Mouse (Mus musculus) liver, embryonic 15.5 days (tissue): ENCODE measurements around the gene Pla1a. TPM values are rescaled to one million over a fixed set of nuclear protein-coding genes. Genes with fewer than 3 reads are reported as not detected.

Source experiments
- ATAC-seq: fragments of 200-750 bp; cut with Nextera tagmentation; 2 replicates; pipeline ENCODE4 v1.8.0; 2017; ENCODE audit warnings: moderate number of reproducible peaks, mild to moderate bottlenecking, moderate library complexity; ENCODE audit not compliant: insufficient read depth
- H3K27ac ChIP-seq: fragments of 300-500 bp; sonication (generic); replicated peaks from 2 replicates; pipeline ENCODE4 v1.5.1; 2015; ENCODE audit warnings: mild to moderate bottlenecking, inconsistent platforms
- H3K27me3 ChIP-seq: fragments of 300-500 bp; sonication (generic); 2 replicates; pipeline ENCODE4 v1.6.1; 2015; ENCODE audit warnings: mild to moderate bottlenecking, inconsistent platforms
- H3K36me3 ChIP-seq: fragments of 300-500 bp; sonication (generic); replicated peaks from 2 replicates; pipeline ENCODE4 v1.6.1; 2015; ENCODE audit warnings: moderate library complexity, mild to moderate bottlenecking, inconsistent platforms
- H3K4me1 ChIP-seq: fragments of 300-500 bp; sonication (generic); replicated peaks from 2 replicates; pipeline ENCODE4 v1.6.1; 2015; ENCODE audit warnings: inconsistent platforms
- H3K4me2 ChIP-seq: fragments of 300-500 bp; sonication (generic); 2 replicates; pipeline ENCODE4 v1.6.1; 2015; ENCODE audit warnings: moderate library complexity, mild to moderate bottlenecking, inconsistent platforms
- H3K4me3 ChIP-seq: fragments of 300-500 bp; sonication (generic); replicated peaks from 2 replicates; pipeline ENCODE4 v1.5.1; 2015; ENCODE audit warnings: mild to moderate bottlenecking, inconsistent platforms
- H3K9ac ChIP-seq: fragments of 300-500 bp; sonication (generic); 2 replicates; pipeline ENCODE4 v1.6.1; 2015; ENCODE audit warnings: moderate library complexity, mild to moderate bottlenecking, inconsistent platforms
- H3K9me3 ChIP-seq: fragments of 300-500 bp; sonication (generic); replicated peaks from 2 replicates; pipeline ENCODE4 v1.6.1; 2016; ENCODE audit warnings: inconsistent platforms
- WGBS: fragments of 180-500 bp; shearing (Covaris S2); methylation state at CpG from one replicate; pipeline ENCODE4 v1.1.7; 2015; ENCODE audit warnings: mixed read lengths; ENCODE audit not compliant: insufficient replicate concordance; 5-methylcytosine and 5-hydroxymethylcytosine counted together
- polyA plus RNA-seq: library from polyadenylated mRNA; unstranded; fragments of >200 nt; fragmentation: Nextera tagmentation; extraction: Ambion mirVana; gene quantifications from 2 replicates; pipeline ENCODE4 v1.2.1, GENCODE M21; 2015

The Pla1a gene
- polyA plus RNA-seq, 1 experiment from 2014 or later, result 27.2 TPM

GRCm38 (mm10) chr16:38369000-38369399 is 63.9 kb downstream of the Pla1a start:
- no peaks in the 10 kb centered on the region for H3K9me3 ChIP-seq
- H3K4me2 ChIP-seq, result no peak overlapping the region
- no peaks in the 10 kb centered on the region for H3K27me3 ChIP-seq
- no peak overlapping the region for H3K9ac ChIP-seq
- H3K27ac ChIP-seq, result peak overlapping the region; percentile 96
- 81% methylated on average over 7 of the region's 7 CpGs for WGBS
- no peak overlapping the region for H3K4me3 ChIP-seq
- no peak for ATAC-seq
- H3K36me3 ChIP-seq, result peaks cover 4% of the 10 kb centered on the region; the same call in 1 of the 2 replicates
- peaks cover 66% of the 10 kb centered on the region for H3K4me1 ChIP-seq

DNA sequence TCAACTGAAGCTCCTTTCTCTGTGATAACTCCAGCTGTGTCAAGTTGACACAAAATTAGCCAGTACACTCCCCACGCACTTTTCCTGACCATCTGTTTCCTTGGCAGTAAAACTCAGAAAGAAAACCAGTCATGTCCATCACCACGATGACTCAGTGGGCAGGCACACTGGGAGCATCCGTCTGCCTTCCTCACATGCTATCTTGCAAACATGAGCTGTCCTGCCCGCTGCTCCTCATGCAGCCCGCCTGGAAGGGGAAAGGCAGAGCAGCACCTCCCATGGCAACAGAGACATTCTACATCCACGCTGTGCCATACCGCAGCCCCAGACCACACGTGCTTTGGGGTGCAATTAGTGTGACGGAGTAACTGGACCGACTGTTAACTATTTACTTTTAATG is 64.6 kb downstream of the Pla1a start:
- Histone ChIP-seq H3K27me3 (no peaks in the 10 kb centered on the region), H3K9me3 (no peaks in the 10 kb centered on the region), H3K4me1 (peaks cover 66% of the 10 kb centered on the region), H3K36me3 (no peaks in the 10 kb centered on the region), H3K9ac (no peak overlapping the region), H3K4me3 (no peak overlapping the region), H3K27ac (peak overlapping the region; percentile 96), H3K4me2 (no peak overlapping the region)
- 38% methylated on average over 10 of the region's 10 CpGs for WGBS
- no peak for ATAC-seq

GRCm38 (mm10) chr16:38366231-38366630 is 66.7 kb downstream of the Pla1a start:
- whole genome bisulfite sequencing, result 64% methylated on average over 4 of the region's 4 CpGs
- Histone ChIP-seq H3K4me3 (no peak overlapping the region), H3K9ac (no peak overlapping the region), H3K4me1 (peaks cover 73% of the 10 kb centered on the region), H3K4me2 (no peak overlapping the region), H3K36me3 (no peaks in the 10 kb centered on the region), H3K9me3 (no peaks in the 10 kb centered on the region), H3K27me3 (no peaks in the 10 kb centered on the region), H3K27ac (no peak overlapping the region)
- ATAC-seq, result no peak

GRCm38 (mm10) chr16:38365390-38365789 is 67.6 kb downstream of the Pla1a start:
- H3K4me1 ChIP-seq, result peaks cover 66% of the 10 kb centered on the region

DNA sequence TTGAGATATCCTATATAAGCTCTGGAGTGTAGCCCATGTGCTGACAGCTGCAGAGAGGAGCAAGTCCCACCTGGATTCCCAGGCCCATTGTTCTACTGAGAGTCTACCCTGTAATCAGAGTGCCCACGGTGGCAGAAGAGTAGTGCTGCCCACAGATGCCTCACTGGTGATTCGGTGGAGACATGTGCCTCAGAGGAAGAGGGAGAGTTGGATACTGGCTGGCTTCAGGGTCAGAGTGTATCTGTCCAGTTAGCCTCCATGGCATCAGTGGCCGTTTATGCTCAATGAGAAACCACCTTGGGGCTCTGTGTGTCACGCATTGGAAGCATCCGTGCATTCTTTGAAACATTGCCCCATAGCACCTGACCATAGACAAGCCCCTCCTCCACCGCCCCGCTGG is 69.3 kb downstream of the Pla1a start:
- H3K4me1 ChIP-seq, result peaks cover 54% of the 10 kb centered on the region
- H3K9me3 ChIP-seq, result no peaks in the 10 kb centered on the region
- no peaks in the 10 kb centered on the region for H3K27me3 ChIP-seq
- 52% methylated on average over 7 of the region's 7 CpGs for WGBS
- 0 out of 2 replicates have a peak, but pooled peaks have one; percentile 11 for ATAC-seq
- no peak overlapping the region for H3K4me3 ChIP-seq
- H3K36me3 ChIP-seq, result no peaks in the 10 kb centered on the region
- no peak overlapping the region for H3K4me2 ChIP-seq
- no peak overlapping the region for H3K9ac ChIP-seq
- no peak overlapping the region for H3K27ac ChIP-seq

More at GRCm38 (mm10) chr16:38365390-38365789, 67.6 kb downstream of the Pla1a start:
- H3K36me3 ChIP-seq, result no peaks in the 10 kb centered on the region
- no peak for ATAC-seq
- no peak overlapping the region for H3K4me2 ChIP-seq
- H3K9ac ChIP-seq, result no peak overlapping the region
- 80% methylated on average over 10 of the region's 10 CpGs for WGBS
- no peak overlapping the region for H3K27ac ChIP-seq
- H3K9me3 ChIP-seq, result no peaks in the 10 kb centered on the region
- no peak overlapping the region for H3K4me3 ChIP-seq
- no peaks in the 10 kb centered on the region for H3K27me3 ChIP-seq

DNA sequence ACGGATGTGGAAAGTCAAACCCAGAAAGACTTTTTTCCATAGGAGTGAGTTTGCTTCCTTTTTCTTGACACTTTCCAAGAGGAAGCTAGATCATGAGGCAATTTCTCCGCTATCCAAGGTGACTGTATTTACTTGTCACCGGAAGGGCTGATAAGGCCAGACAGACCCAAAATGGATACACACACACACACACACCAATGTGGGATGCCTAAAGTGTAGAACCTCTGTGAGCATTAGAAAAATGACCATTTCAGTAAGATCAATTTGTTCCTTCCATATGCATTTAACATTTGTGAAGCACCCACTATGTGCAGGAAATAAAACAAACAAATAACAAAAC is 69.7 kb downstream of the Pla1a start:
- WGBS, result 59% methylated on average over 3 of the region's 3 CpGs
- H3K4me2 ChIP-seq, result no peak overlapping the region
- H3K27ac ChIP-seq, result no peak overlapping the region
- H3K36me3 ChIP-seq, result no peaks in the 10 kb centered on the region
- H3K9ac ChIP-seq, result no peak overlapping the region
- no peaks in the 10 kb centered on the region for H3K27me3 ChIP-seq
- H3K9me3 ChIP-seq, result no peaks in the 10 kb centered on the region
- peaks cover 50% of the 10 kb centered on the region for H3K4me1 ChIP-seq
- H3K4me3 ChIP-seq, result no peak overlapping the region
- no peak for ATAC-seq

GRCm38 (mm10) chr16:38362493-38363255 is 70.3 kb downstream of the Pla1a start:
- no peaks in the 10 kb centered on the region for H3K9me3 ChIP-seq
- H3K27ac ChIP-seq, result peak overlapping the region; percentile 20; the same call in 1 of the 2 replicates
- no peaks in the 10 kb centered on the region for H3K36me3 ChIP-seq
- H3K4me1 ChIP-seq, result peaks cover 49% of the 10 kb centered on the region
- ATAC-seq, result no peak
- no peak overlapping the region; the same call in 1 of the 2 replicates for H3K4me2 ChIP-seq
- 71% methylated on average over 20 of the region's 20 CpGs for WGBS
- no peak overlapping the region for H3K4me3 ChIP-seq
- no peaks in the 10 kb centered on the region for H3K27me3 ChIP-seq
- H3K9ac ChIP-seq, result no peak overlapping the region

DNA sequence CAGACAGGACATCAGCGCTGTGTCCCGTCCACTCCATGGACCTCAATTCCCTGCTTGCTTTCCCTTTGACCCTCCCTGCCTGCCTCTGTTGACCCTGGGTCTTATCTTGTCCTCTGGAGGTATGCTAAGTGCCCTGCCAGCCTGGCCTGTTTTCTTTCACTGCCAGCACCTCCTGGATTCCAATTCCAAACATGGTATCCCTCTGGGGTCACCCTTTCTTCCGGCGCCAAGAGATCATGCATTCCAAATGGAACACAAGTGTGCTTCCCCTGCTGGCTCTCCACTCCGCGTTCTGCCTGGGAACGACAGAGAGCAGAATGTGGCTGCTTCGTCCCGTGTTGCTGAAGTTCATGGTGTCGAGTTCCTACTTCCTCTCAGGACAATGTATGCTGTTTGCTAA is 71.0 kb downstream of the Pla1a start, which contains the start of gene Popdc2:
Gene Popdc2, plus strand, starts transcription at position 277 of the 400 bp plus-strand sequence.
- H3K36me3 ChIP-seq, result no peaks in the 10 kb centered on the region
- peaks cover 49% of the 10 kb centered on the region for H3K4me1 ChIP-seq
- 53% methylated on average over 10 of the region's 10 CpGs for WGBS
- peak within 1 kb of the TSS; percentile 20; the same call in 1 of the 2 replicates for H3K27ac ChIP-seq
- ATAC-seq, result no peak
- H3K4me3 ChIP-seq, result no peak within 1 kb of the TSS
- H3K4me2 ChIP-seq, result peak within 1 kb of the TSS; percentile 13; the same call in 1 of the 2 replicates
- no peak within 1 kb of the TSS for H3K9ac ChIP-seq
- no peaks in the 10 kb centered on the region for H3K27me3 ChIP-seq
- no peaks in the 10 kb centered on the region for H3K9me3 ChIP-seq

- no peak for ATAC-seq
- Histone ChIP-seq H3K4me3 (no peak overlapping the region), H3K27ac (no peak overlapping the region), H3K9ac (no peak overlapping the region), H3K36me3 (0 out of 2 replicates have a peak, but pooled peaks cover 6% of the 10 kb centered on the region), H3K4me1 (peaks cover 38% of the 10 kb centered on the region), H3K4me2 (no peak overlapping the region), H3K27me3 (no peaks in the 10 kb centered on the region), H3K9me3 (no peaks in the 10 kb centered on the region)
- 51% methylated on average over 2 of the region's 2 CpGs for WGBS
Measured at GRCm38 (mm10) chr16:38360317-38360716, 72.6 kb downstream of the Pla1a start.

- H3K9ac ChIP-seq, result no peak overlapping the region
- no peak overlapping the region for H3K27ac ChIP-seq
- H3K9me3 ChIP-seq, result no peaks in the 10 kb centered on the region
- no peak overlapping the region for H3K4me3 ChIP-seq
- H3K36me3 ChIP-seq, result 0 out of 2 replicates have a peak, but pooled peaks cover 6% of the 10 kb centered on the region
- H3K4me2 ChIP-seq, result no peak overlapping the region
- H3K4me1 ChIP-seq, result peaks cover 36% of the 10 kb centered on the region
- WGBS, result 41% methylated on average over 3 of the region's 3 CpGs
- H3K27me3 ChIP-seq, result no peaks in the 10 kb centered on the region
- no peak for ATAC-seq
Measured at GRCm38 (mm10) chr16:38359857-38360256, 73.1 kb downstream of the Pla1a start.

DNA sequence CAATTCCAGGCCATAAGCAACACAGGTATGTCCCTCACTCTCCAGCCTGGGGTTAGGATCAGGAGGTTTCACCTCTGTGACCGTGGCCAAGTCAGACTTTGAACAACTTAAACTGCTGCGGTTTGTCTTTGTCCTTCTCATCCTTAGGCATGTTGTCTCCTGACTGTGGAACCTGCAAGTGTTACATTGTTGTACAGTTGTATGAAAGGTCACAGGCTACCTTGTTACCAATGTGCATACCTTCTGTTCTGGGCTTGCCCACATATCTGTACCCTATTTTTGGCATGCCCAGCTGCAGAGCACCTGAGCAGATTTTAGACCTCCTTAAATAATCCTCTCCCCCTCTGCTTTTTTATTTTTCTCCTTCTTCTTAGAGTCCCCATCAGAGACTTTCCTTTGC is 73.7 kb downstream of the Pla1a start:
- no peak overlapping the region for H3K4me3 ChIP-seq
- H3K36me3 ChIP-seq, result 0 out of 2 replicates have a peak, but pooled peaks cover 9% of the 10 kb centered on the region
- H3K9ac ChIP-seq, result no peak overlapping the region
- H3K4me2 ChIP-seq, result no peak overlapping the region
- H3K27ac ChIP-seq, result no peak overlapping the region
- 80% methylated on average over 2 of the region's 2 CpGs for WGBS
- no peaks in the 10 kb centered on the region for H3K9me3 ChIP-seq
- peaks cover 34% of the 10 kb centered on the region for H3K4me1 ChIP-seq
- ATAC-seq, result no peak
- no peaks in the 10 kb centered on the region for H3K27me3 ChIP-seq
